Comparison of ENCODE assay signal across 13 mouse cellular contexts in genomic region chr4:82248031-82248430, GRCm38 (mm10).
"Had no signal": no experiment of that assay in that cellular context is flagged by ENCODE, and none has a peak within 500 bp of the region (broad histone marks: within the 10 kb centered on the region; RNA-seq: fewer than 3 reads in every experiment).

No protein-coding gene starts in this region.

- H3K27ac ChIP-seq: liver, embryonic 15.5 days; midbrain, embryonic 13.5 days had no signal

- H3K9ac ChIP-seq: kidney, embryonic 15.5 days; limb, embryonic 12.5 days; liver, embryonic 15.5 days; midbrain, embryonic 13.5 days had no signal

- H3K4me1 ChIP-seq: liver, embryonic 15.5 days; midbrain, embryonic 13.5 days had no signal

- ATAC-seq: midbrain, embryonic 13.5 days had no signal

- H3K27me3 ChIP-seq: kidney, embryonic 15.5 days; limb, embryonic 12.5 days; liver, embryonic 15.5 days; midbrain, embryonic 13.5 days had no signal

- H3K4me2 ChIP-seq: kidney, embryonic 15.5 days; limb, embryonic 12.5 days; liver, embryonic 11.5 days; liver, embryonic 15.5 days; midbrain, embryonic 13.5 days had no signal

- H3K4me3 ChIP-seq: kidney, embryonic 15.5 days; limb, embryonic 12.5 days; liver, embryonic 15.5 days; midbrain, embryonic 13.5 days; myocyte had no signal

- H3K9me3 ChIP-seq: kidney, embryonic 15.5 days; limb, embryonic 12.5 days; liver, embryonic 15.5 days; midbrain, embryonic 13.5 days had no signal

- H3K36me3 ChIP-seq: kidney, embryonic 15.5 days; limb, embryonic 12.5 days; liver, embryonic 15.5 days; midbrain, embryonic 13.5 days had no signal

- DNase-seq: kidney, adult 18-20 months; kidney, postnatal 14 days; layer of hippocampus, postnatal 36 days; lung, adult 2 months; lung, postnatal 36 days; thymus, adult 2 months; thymus, postnatal 25 days had no signal
